Mouse (Mus musculus): ENCODE results near the gene Grin2a. TPM values are rescaled to one million over a fixed set of nuclear protein-coding genes. Genes with fewer than 3 reads are reported as not detected.

Gene Grin2a
- total and polyA plus RNA-seq, 3 experiments = not detected

GRCm38 (mm10) chr16:9738679-9739078 lies 256.7 kb downstream of the Grin2a start:
- H3K79me2 ChIP-seq (ENCODE audit: control insufficient read depth, insufficient read depth, low read length, poor library complexity) = no peaks in the 10 kb centered on the region
- no peaks in the 10 kb centered on the region for H3K9me3 ChIP-seq (replicated peaks; ENCODE audit: insufficient read depth, low read length)
- TF ChIP-seq TBP (IDR thresholded peaks at IDR 0.05; ENCODE audit: low read depth, low read length) = no peak
- TF ChIP-seq EP300 (IDR thresholded peaks at IDR 0.05; ENCODE audit: low read depth in 1 of 2, low read length in 2 of 2) = no peak
- TF ChIP-seq POLR2AphosphoS5 (IDR thresholded peaks at IDR 0.05; ENCODE audit: borderline replicate concordance, low read depth, low read length) = no peak
- TF ChIP-seq KAT2A (conservative IDR thresholded peaks at IDR 0.05; ENCODE audit: low read depth, low read length) = no peak
- TF ChIP-seq ZC3H11A (IDR thresholded peaks at IDR 0.05; ENCODE audit: low read depth, low read length) = no peak
- no peak for TF ChIP-seq GATA1 (IDR thresholded peaks at IDR 0.05; ENCODE audit: low read depth, low read length)
- no peak for TF ChIP-seq TAL1 (IDR thresholded peaks at IDR 0.05; ENCODE audit: low read length)
- TF ChIP-seq HCFC1 (IDR thresholded peaks at IDR 0.05; ENCODE audit: low read depth, low read length) = no peak
- no peaks in the 10 kb centered on the region for H3K36me3 ChIP-seq (ENCODE audit: control insufficient read depth in 1 of 2, insufficient read depth in 2 of 2, low read length in 2 of 2)
- H3K4me1 ChIP-seq (ENCODE audit: control insufficient read depth in 1 of 2, insufficient read depth in 2 of 2, low read length in 2 of 2) = no peaks in the 10 kb centered on the region
- H3K27ac ChIP-seq (ENCODE audit: control insufficient read depth, low read depth, low read length) = no peak overlapping the region
- DNase-seq (ENCODE audit: low read depth, low spot score) = no peak
- H3K9ac ChIP-seq (ENCODE audit: control insufficient read depth, low read depth, low read length, poor library complexity, severe bottlenecking) = no peak overlapping the region
- H3K4me3 ChIP-seq (ENCODE audit: control insufficient read depth in 1 of 2, insufficient read depth in 1 of 2, low read depth in 2 of 2, low read length in 2 of 2) = no peak overlapping the region
- H3K27me3 ChIP-seq (ENCODE audit: control insufficient read depth in 1 of 2, insufficient read depth in 2 of 2, low read length in 2 of 2) = no peaks in the 10 kb centered on the region

GRCm38 (mm10) chr16:9737131-9737530 lies 258.2 kb downstream of the Grin2a start:
- Histone ChIP-seq H3K9ac (ENCODE audit: control insufficient read depth, low read depth, low read length, poor library complexity, severe bottlenecking) (no peak overlapping the region), H3K4me1 (ENCODE audit: control insufficient read depth in 1 of 2, insufficient read depth in 2 of 2, low read length in 2 of 2) (no peaks in the 10 kb centered on the region), H3K27ac (ENCODE audit: control insufficient read depth, low read depth, low read length) (no peak overlapping the region), H3K9me3 (replicated peaks; ENCODE audit: insufficient read depth, low read length) (no peaks in the 10 kb centered on the region), H3K27me3 (ENCODE audit: control insufficient read depth in 1 of 2, insufficient read depth in 2 of 2, low read length in 2 of 2) (no peaks in the 10 kb centered on the region), H3K4me3 (ENCODE audit: control insufficient read depth in 1 of 2, insufficient read depth in 1 of 2, low read depth in 2 of 2, low read length in 2 of 2) (no peak overlapping the region), H3K36me3 (ENCODE audit: control insufficient read depth in 1 of 2, insufficient read depth in 2 of 2, low read length in 2 of 2) (no peaks in the 10 kb centered on the region), H3K79me2 (ENCODE audit: control insufficient read depth, insufficient read depth, low read length, poor library complexity) (no peaks in the 10 kb centered on the region)
- DNase-seq (ENCODE audit: low read depth, low spot score) = no peak
- TF ChIP-seq USF1 (IDR thresholded peaks at IDR 0.05; ENCODE audit: low read depth, low read length) (no peak), ETS1 (IDR thresholded peaks at IDR 0.05; ENCODE audit: low read depth, low read length) (no peak), MAX (IDR thresholded peaks at IDR 0.05; ENCODE audit: low read length) (no peak), RAD21 (IDR thresholded peaks at IDR 0.05; ENCODE audit: low read depth, low read length) (no peak), ZMIZ1 (IDR thresholded peaks at IDR 0.05; ENCODE audit: low read depth, low read length) (no peak), POLR2AphosphoS5 (IDR thresholded peaks at IDR 0.05; ENCODE audit: borderline replicate concordance, low read depth, low read length) (no peak), HCFC1 (IDR thresholded peaks at IDR 0.05; ENCODE audit: low read depth, low read length) (no peak), CTCF (IDR thresholded peaks at IDR 0.05 in 2 of 3, conservative IDR thresholded peaks at IDR 0.05 in 1 of 3; ENCODE audit: control insufficient read depth in 1 of 3, insufficient read depth in 1 of 3, low read depth in 2 of 3, low read length in 3 of 3, poor library complexity in 1 of 3, severe bottlenecking in 1 of 3) (no peak), CHD2 (IDR thresholded peaks at IDR 0.05; ENCODE audit: low read length) (no peak), TCF12 (IDR thresholded peaks at IDR 0.05; ENCODE audit: low read depth, low read length) (no peak), BHLHE40 (IDR thresholded peaks at IDR 0.05; ENCODE audit: borderline replicate concordance, low read depth, low read length) (no peak), MXI1 (IDR thresholded peaks at IDR 0.05; ENCODE audit: low read depth, low read length) (no peak), ELF1 (IDR thresholded peaks at IDR 0.05; ENCODE audit: low read depth, low read length) (no peak), UBTF (IDR thresholded peaks at IDR 0.05; ENCODE audit: borderline replicate concordance, insufficient read depth, low read depth, low read length) (no peak), POLR2A (IDR thresholded peaks at IDR 0.05; ENCODE audit: control insufficient read depth in 1 of 2, insufficient read depth in 1 of 2, low read depth in 1 of 2, low read length in 2 of 2, poor library complexity in 1 of 2) (no peak), JUND (IDR thresholded peaks at IDR 0.05; ENCODE audit: low read depth, low read length) (no peak)

Measured in MEL (cell line).